Mouse (Mus musculus) MEL (cell line): Measurements from ENCODE around the gene Hmgn1.

Source experiments
- CTCF ChIP-seq, 3 experiments: IDR thresholded peaks in 2 of 3; conservative IDR thresholded peaks in 1 of 3; 2 replicates each; pipeline ENCODE4 v1.5.1; 2011 to 2012; ENCODE audit warnings: low read length in 3 of 3, low read depth in 2 of 3, mild to moderate bottlenecking in 2 of 3, improper control_type of control experiment in 1 of 3, inconsistent platforms in 1 of 3, mixed read lengths in 1 of 3, moderate library complexity in 1 of 3; ENCODE audit not compliant: control insufficient read depth in 1 of 3, insufficient read depth in 1 of 3, poor library complexity in 1 of 3, severe bottlenecking in 1 of 3
- E2F4 ChIP-seq: IDR thresholded peaks from 2 replicates; pipeline ENCODE4 v1.6.1; 2011; ENCODE audit warnings: low read depth, low read length, improper control_type of control experiment, borderline replicate concordance
- GABPA ChIP-seq: IDR thresholded peaks from 2 replicates; pipeline ENCODE4 v1.6.1; 2012; ENCODE audit warnings: low read depth, mild to moderate bottlenecking, inconsistent platforms, low read length, improper control_type of control experiment, moderate library complexity
- TCF12 ChIP-seq: IDR thresholded peaks from 2 replicates; pipeline ENCODE4 v1.6.1; 2014; ENCODE audit warnings: low read depth, mild to moderate bottlenecking, inconsistent platforms, low read length, improper control_type of control experiment, moderate library complexity

DNA sequence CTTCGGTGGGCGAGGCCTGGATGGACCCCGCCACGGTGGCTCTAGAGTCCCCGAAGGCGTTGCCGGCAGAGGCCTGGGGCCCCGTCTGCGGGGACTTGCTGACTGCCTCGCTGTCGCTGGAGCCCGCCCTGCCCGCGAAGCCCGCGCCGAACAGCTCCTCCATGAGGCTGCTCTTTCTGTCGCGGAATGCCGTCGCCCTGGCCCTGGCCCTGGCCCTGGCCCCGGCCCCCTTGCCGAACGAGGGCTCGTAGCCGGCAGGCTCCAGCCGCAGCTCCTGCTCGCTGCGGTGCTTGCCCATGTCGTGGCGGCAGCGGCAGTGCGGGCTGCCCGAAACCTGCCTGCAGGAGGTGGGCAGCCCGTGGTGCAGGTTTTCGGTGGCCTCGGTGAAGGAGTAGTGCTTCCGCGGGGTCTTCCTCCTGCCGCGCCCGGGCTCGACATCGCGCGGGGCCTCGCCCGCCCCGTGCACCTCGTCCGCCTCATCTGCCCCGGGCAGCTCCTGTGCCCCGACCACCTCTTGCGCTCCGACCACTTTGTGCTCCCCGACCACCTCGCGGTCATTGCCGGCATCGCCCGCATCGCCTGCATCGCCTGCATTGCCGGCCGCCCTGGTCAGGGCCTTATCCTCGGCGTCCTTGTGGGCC is 31.7 kb upstream of the Hmgn1 start:
- TF ChIP-seq TCF12: no peak
- no peak for TF ChIP-seq GABPA
- no peak for TF ChIP-seq E2F4
- no peak for TF ChIP-seq CTCF (IDR thresholded peaks at IDR 0.05 in 2 of 3, conservative IDR thresholded peaks at IDR 0.05 in 1 of 3; ENCODE audit: control insufficient read depth in 1 of 3, insufficient read depth in 1 of 3, low read depth in 2 of 3, low read length in 3 of 3, poor library complexity in 1 of 3, severe bottlenecking in 1 of 3)
